Mouse (Mus musculus) skeletal muscle tissue, adult 2 months (tissue): ENCODE measurements around the gene Irf6.
A peak's percentile ranks its signal among the peaks of the same experiment; 100 is the strongest.

Experiments used
- DNase-seq: peaks from one replicate; pipeline ENCODE4 v3.0.0-alpha.2; 2012; ENCODE audit warnings: low read depth, low spot score

Irf6 gene

GRCm38 (mm10) chr1:193198312-193198711 lies 45.4 kb downstream of the Irf6 start:
- DNase-seq, result no peak

- DNase-seq, result no peak
These were observed 47.9 kb downstream of the Irf6 start for GRCm38 (mm10) chr1:193200640-193201382.

GRCm38 (mm10) chr1:193201383-193201778 lies 48.5 kb downstream of the Irf6 start, which contains the start of gene Traf3ip3:
Gene Traf3ip3, minus strand, starts transcription at chr1:193201703.
- DNase-seq, result peak; percentile 51

GRCm38 (mm10) chr1:193203821-193204220 lies 50.9 kb downstream of the Irf6 start:
- DNase-seq, result no peak

- DNase-seq, result no peak
These were observed 52.5 kb downstream of the Irf6 start for GRCm38 (mm10) chr1:193205431-193205830.

GRCm38 (mm10) chr1:193207503-193207902 lies 54.6 kb downstream of the Irf6 start, which contains the start of gene Lamb3:
Gene Lamb3, plus strand, starts transcription at chr1:193207699.
- no peak for DNase-seq

GRCm38 (mm10) chr1:193208178-193208577 lies 55.3 kb downstream of the Irf6 start:
- peak; percentile 27 for DNase-seq

- no peak for DNase-seq
These were observed 58.5 kb downstream of the Irf6 start for GRCm38 (mm10) chr1:193211371-193211770.

GRCm38 (mm10) chr1:193214053-193214452 lies 61.1 kb downstream of the Irf6 start:
- DNase-seq, result no peak

GRCm38 (mm10) chr1:193216000-193216399 lies 63.1 kb downstream of the Irf6 start:
- DNase-seq, result no peak

- no peak for DNase-seq
These were observed 67.5 kb downstream of the Irf6 start for GRCm38 (mm10) chr1:193220408-193220807.
